Mouse (Mus musculus) spleen, postnatal 36 days (tissue): ENCODE measurements around the gene Mgl2.

Source experiments
- DNase-seq, 2 experiments: peaks; one replicate each; pipeline ENCODE4 v3.0.0; 2022; ENCODE audit warnings: low spot score in 2 of 2, mixed read lengths in 1 of 2

Mgl2 gene

DNA sequence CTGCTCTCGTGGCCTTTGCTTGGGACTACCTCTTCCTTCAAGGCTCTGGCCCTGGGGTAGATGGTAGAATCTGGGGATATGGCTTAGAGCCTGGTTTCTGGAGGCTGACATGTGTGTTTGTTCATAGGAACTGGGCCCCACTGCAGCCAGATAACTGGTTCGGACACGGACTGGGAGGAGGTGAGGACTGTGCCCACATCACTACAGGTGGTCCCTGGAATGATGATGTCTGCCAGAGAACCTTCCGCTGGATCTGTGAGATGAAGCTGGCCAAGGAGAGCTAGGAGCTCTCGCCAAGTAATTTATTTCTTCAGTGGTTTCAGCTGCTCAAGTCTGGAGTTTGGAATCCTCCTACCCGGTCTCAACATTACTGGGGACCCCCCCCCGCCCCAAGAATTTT is 40.2 kb downstream of the Mgl2 start:
- no peak for DNase-seq

DNA sequence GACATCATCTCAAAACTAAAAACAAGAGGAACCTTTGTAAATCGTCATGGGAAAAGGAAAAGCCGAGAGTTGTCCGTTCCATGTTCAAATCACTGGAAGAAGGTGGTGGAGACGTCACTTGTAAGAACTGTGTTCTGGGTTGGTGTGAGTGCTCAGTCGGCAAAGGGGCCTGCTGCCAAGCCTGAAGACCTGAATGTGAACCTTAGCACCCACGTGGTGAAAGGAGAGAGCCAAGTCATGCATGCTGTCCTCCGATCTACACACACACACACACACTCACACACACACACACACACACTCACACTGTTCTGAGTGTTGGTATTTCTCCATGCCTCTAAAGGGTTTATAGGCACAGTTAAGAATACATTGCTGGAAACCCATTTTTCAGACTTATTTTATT is 41.1 kb downstream of the Mgl2 start:
- no peak for DNase-seq

DNA sequence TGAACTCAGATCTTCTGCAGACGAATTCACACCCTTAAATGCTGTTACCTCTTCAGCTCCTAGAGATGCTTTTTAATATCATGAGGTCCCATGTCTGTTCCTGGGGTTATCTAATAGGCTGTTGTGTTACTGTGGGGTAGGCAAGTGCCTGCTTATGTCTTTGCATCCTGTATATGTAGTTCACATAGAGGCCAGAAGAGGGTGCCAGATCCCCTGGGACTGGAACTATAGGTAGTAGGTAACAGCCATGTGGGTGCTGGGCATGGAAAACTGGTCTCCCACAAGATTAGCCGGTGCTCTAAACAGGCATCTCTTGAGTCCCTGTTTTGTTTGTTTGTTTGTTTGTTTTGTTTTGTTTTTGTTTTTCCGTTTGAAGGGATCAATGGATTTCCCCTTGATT is 41.7 kb downstream of the Mgl2 start:
- DNase-seq: peak in 1 of 2 experiments; percentile 30

DNA sequence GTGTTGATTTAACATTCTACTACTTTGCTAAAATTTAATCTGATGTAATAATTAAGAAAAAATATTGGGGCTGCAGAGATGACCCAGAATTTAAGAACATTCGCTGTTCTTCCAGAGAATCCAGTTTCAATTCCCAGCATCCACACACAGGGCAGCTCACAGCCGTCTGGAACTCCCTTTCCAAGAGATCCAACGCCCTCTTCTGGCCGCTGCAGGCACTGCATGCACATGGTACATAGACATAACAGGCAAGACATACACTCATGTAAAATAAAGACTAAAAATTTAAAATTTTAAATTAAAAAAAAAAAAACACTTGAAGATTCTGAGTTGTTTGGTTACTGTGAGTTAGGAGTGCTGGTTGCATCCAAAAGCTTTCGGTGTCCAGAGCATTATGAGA is 42.2 kb downstream of the Mgl2 start:
- no peak for DNase-seq

DNA sequence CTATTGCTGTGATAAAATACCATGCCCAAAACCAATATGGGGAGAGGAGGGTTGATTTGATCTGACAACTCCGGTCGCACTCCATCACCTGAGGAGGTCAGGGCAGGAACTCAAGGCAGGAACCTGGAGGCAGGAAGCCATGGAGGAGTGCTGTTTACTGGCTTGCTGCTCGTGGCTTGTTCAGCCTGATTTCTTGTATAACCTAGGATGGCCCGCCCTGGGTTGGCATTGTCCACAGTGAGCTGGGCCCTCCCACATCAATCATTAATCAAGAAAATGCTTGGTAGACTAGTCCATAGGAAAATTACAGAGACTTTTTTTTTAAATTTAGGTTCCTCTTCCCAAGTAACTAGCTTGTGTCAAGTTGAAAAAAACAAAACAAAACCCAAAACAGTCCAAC is 44.4 kb downstream of the Mgl2 start:
- no peak for DNase-seq

DNA sequence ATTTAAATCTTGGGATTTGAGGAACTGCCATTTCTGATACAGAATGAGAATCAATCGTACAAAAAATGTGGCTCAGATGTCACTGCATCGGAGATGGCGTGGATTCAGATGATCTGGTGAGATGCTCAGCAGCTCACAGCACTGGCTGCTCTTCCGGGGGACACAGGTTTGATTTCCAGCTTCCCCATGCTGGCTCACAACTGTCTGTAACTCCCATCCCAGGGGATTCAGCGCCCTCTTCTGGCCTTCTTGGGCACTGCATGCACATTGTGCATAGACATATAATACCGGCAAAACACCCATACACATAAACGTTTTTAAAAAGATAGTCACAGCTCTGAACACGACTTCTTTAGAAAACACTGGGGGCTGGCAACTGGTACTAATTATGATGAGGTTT is 47.5 kb downstream of the Mgl2 start:
- no peak for DNase-seq

DNA sequence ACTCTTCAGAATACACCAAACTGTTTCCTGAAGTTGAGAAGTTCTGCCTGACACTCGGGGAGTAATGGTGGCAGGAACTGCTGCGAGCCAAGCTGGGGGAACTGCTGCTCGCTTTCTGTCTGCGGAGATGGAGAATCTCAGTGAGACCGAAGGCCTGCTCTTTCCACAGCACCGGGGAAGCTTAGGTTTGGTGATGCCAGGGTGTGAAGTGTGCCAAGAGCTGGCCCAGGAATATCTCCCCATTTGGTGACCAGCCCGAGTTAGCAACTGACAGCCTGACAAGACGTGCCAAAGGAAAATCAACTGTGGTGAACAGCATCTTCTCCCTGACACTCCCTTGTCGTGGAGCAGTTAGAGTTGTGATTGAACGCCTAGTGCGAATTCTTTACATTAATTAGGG is 48.2 kb downstream of the Mgl2 start:
- DNase-seq: no peak

DNA sequence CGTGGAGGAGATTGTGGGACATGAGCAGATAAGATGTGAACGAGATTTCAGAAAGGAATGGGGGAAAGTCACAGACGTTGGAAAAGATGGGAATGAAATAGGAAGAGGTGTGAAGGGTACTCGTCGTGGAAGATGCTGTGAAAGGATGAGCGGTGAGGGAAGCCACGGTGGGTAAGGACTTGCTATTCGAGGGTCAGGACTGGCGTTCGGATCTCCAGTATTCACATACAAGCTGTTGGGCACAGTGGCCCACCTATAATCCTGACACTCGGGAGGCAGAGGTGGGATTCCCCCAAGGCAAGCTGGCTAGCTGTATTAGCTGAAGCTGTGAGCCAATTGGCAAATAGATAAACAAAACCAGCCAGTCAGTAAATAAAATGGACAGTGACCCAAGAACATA is 48.6 kb downstream of the Mgl2 start:
- no peak for DNase-seq

DNA sequence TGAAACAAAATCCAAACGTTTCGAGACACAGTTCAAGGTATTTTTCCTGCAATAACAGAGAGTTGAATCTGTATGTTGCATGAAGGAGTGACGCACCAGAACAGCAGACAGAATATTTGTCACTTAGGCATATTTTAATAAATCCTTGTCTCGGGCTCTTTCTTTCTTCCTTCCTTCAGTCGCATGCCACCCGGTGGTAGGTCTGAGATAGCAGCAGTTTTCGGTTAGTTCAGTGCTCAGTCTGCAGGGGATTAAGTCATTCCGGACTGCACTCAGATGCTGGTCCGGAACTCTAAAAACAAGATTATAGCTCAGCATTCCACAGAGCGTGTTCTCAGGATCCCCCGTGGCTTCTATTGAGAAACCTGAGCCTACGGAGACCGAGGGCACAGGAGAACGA is 49.3 kb downstream of the Mgl2 start:
- no peak for DNase-seq

DNA sequence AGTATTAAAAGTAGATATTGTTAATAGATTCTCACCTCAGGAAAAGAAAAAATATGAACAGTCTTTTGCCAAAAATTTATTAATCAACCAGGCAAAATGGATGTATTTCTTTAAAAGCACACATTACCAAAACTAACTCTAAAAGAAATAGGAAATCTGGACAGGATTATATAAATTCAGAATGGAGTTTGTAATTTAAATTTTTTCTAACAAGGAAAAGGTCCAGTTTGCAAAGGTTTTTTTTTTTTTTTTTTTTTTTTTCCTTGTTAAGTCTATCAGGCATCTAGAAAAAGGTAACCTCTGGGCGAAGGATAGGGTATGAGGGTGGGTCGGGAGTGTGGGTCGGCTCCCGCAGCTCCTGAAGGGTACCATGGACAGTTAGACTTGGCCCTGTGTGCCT is 50.4 kb downstream of the Mgl2 start:
- no peak for DNase-seq

DNA sequence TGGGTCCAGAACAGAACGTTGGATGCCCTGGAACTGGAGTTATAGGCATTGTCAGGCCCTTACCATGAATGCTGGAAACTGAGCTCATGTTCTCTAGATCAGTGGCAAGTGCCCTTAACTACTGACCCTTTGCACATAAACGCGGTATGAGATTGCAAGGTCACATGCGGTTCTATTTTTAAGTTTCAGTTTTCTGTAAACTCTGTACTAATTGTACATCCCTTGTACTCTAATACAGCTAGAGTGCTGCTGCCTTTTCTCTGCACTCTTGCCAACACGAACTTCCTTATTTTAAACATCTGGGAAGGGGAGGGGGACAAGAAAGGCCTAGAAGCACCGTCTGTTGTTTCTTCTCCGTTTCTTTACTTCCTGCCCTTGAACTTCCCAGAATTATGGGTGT is 55.0 kb downstream of the Mgl2 start:
- no peak for DNase-seq
